Mouse (Mus musculus) ES-E14 (cell line): ENCODE measurements around the gene Hsp90aa1. TPM values are rescaled to one million over a fixed set of nuclear protein-coding genes. Genes with fewer than 3 reads are reported as not detected.
"Not testable (repeated sequence)": the region's sequence is repeated elsewhere in the genome, so short reads cannot be mapped to it uniquely, and the experiment has no call there.

Experiments used
- DNase-seq: peaks from one replicate; pipeline ENCODE4 v3.0.0-alpha.2; 2013; ENCODE audit warnings: low read depth, low spot score
- H3K27ac ChIP-seq: 2 replicates; pipeline ENCODE4 v1.5.1; 2012; ENCODE audit warnings: low read depth, mild to moderate bottlenecking, low read length, moderate library complexity, mixed read lengths; ENCODE audit not compliant: poor library complexity, insufficient read depth, severe bottlenecking
- H3K36me3 ChIP-seq: 2 replicates; pipeline ENCODE4 v1.6.1; 2012; ENCODE audit warnings: mild to moderate bottlenecking, low read length, moderate library complexity, mixed read lengths; ENCODE audit not compliant: control insufficient read depth, poor library complexity, insufficient read depth, severe bottlenecking
- H3K4me1 ChIP-seq, 2 experiments: fragments of 150-350 bp in 1 of 2; sonication (generic) in 1 of 2; 2 replicates each; pipeline ENCODE4 v1.6.1; 2012; ENCODE audit warnings: low read length in 2 of 2, mild to moderate bottlenecking in 1 of 2, mixed read lengths in 1 of 2; ENCODE audit not compliant: control insufficient read depth in 2 of 2, insufficient read depth in 2 of 2, poor library complexity in 1 of 2
- H3K4me3 ChIP-seq, 2 experiments: fragments of 150-350 bp in 1 of 2; sonication (generic) in 1 of 2; 2 replicates each; pipeline ENCODE4 v1.5.1; 2012; ENCODE audit warnings: low read length in 2 of 2, low read depth in 1 of 2, mild to moderate bottlenecking in 1 of 2, mixed read lengths in 1 of 2; ENCODE audit not compliant: insufficient read depth in 1 of 2, poor library complexity in 1 of 2, severe bottlenecking in 1 of 2
- H3K9ac ChIP-seq: 2 replicates; pipeline ENCODE4 v1.6.1; 2012; ENCODE audit warnings: low read depth, mild to moderate bottlenecking, low read length, mixed read lengths; ENCODE audit not compliant: poor library complexity, insufficient read depth, severe bottlenecking
- H3K9me3 ChIP-seq: fragments of 150-350 bp; sonication (generic); 2 replicates; pipeline ENCODE4 v1.6.1; 2012; ENCODE audit warnings: low read depth, mild to moderate bottlenecking, low read length; ENCODE audit not compliant: control insufficient read depth, insufficient read depth
- CHD2 ChIP-seq: IDR thresholded peaks from 2 replicates; pipeline ENCODE4 v1.6.1; 2014; ENCODE audit warnings: mild to moderate bottlenecking, low read depth, low read length, inconsistent platforms
- HCFC1 ChIP-seq: IDR thresholded peaks from 2 replicates; pipeline ENCODE4 v1.6.1; 2012; ENCODE audit warnings: low read length, inconsistent platforms, borderline replicate concordance; ENCODE audit not compliant: insufficient read depth
- MAFK ChIP-seq: IDR thresholded peaks from 2 replicates; pipeline ENCODE4 v1.6.1; 2014; ENCODE audit warnings: mild to moderate bottlenecking, low read depth, low read length, inconsistent platforms; ENCODE audit not compliant: insufficient read depth
- ZC3H11A ChIP-seq: IDR thresholded peaks from 2 replicates; pipeline ENCODE4 v1.6.1; 2012; ENCODE audit warnings: low read depth, mild to moderate bottlenecking, inconsistent platforms, low read length, borderline replicate concordance
- ZNF384 ChIP-seq: IDR thresholded peaks from 2 replicates; pipeline ENCODE4 v1.6.1; 2012; ENCODE audit warnings: low read depth, low read length, inconsistent platforms
- in situ Hi-C, 2 experiments: fragments of 600-800 bp; cut with MboI; formaldehyde crosslinking; loops; one replicate each; pipeline ENCODE4 v1.15.1; 2025; ENCODE audit warnings: low sequenced_read_pairs in 2 of 2, inconsistent platforms in 1 of 2; ENCODE audit not compliant: unreplicated experiment in 2 of 2
- total RNA-seq: library from RNA; depleted of rRNA; stranded (reverse); fragments of 300-350 nt; gene quantifications from 2 replicates; pipeline ENCODE4 v1.2.3, GENCODE M21; 2012

Hsp90aa1 gene
- total RNA-seq, 1 experiment, result 2,383 TPM

- H3K9me3 ChIP-seq, DNase-seq, H3K36me3 ChIP-seq, in situ Hi-C loops: not testable (repeated sequence)
- H3K9ac ChIP-seq, result peak overlapping the region; percentile 79
- peak; percentile 68; the same call in 1 of the 2 replicates for TF ChIP-seq MAFK
- peak overlapping the region; percentile 98 for H3K27ac ChIP-seq
- H3K4me3 ChIP-seq, result peak overlapping the region in 1 of 2 experiments; percentile 49; a peak in 2 of 4 replicates
- H3K4me1 ChIP-seq, result peaks cover 7 to 23% of the 10 kb centered on the region in 2 experiments; a peak in 3 of 4 replicates
These were observed 1.2 kb downstream of the Hsp90aa1 start for GRCm38 (mm10) chr12:110701363-110701762.

DNA sequence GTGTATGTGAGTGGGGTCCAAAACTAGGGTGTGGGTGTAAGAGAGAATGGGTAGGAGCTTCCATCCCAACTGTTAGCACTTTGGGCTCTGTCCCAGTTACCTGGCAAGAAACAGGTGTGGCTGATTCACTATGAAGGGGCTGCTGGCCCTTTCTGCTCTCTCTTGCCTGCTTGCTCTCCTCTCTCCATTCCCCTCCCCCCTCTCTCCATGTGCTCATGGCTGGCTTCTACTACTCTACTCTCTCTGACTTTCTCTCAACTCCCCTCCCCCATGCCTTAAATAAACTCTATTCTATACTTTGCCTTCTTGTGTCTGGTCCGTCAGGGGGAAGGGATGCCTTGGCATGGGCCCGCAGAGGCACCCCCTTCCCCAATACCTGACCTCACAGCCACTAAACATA lies 1.8 kb downstream of the Hsp90aa1 start:
- in situ Hi-C loops, result no loop called here
- peaks cover 7 to 20% of the 10 kb centered on the region in 2 experiments; a peak in 3 of 4 replicates for H3K4me1 ChIP-seq
- H3K27ac ChIP-seq, result peak overlapping the region; percentile 98
- no peak for DNase-seq
- TF ChIP-seq CHD2 (no peak), HCFC1 (no peak), MAFK (no peak), ZNF384 (no peak), ZC3H11A (no peak)
- H3K9me3 ChIP-seq, result no peaks in the 10 kb centered on the region
- peak overlapping the region in 1 of 2 experiments; percentile 49; a peak in 2 of 4 replicates for H3K4me3 ChIP-seq
- peak overlapping the region; percentile 79 for H3K9ac ChIP-seq
- peaks cover 2% of the 10 kb centered on the region; the same call in 1 of the 2 replicates for H3K36me3 ChIP-seq

DNA sequence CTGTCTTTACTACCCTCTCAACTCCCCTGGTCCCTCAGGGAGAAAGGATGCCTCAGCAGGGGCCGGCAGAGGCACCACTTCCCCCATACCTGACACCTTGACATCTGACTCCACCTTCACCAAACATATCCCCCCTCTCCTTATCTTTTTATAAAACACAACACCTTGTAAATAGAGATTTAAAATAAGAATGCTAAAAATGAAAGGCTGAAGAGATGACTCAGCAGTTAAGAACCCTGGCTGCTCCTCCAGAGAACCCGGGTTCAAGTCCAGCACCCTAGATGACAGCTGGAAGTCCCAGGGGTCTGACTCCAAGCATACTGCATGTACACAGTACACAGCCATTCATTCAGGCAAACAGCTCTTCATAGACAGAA lies 3.4 kb downstream of the Hsp90aa1 start:
- H3K4me1 ChIP-seq, result peaks cover 7 to 12% of the 10 kb centered on the region in 2 experiments; a peak in 3 of 4 replicates
- H3K27ac ChIP-seq, result peak overlapping the region; percentile 96; the same call in 1 of the 2 replicates

GRCm38 (mm10) chr12:110698523-110699170 lies 3.9 kb downstream of the Hsp90aa1 start:
- TF ChIP-seq HCFC1 (no peak), ZC3H11A (no peak)
- DNase-seq, result no peak
- Histone ChIP-seq H3K4me3 (peak overlapping the region; percentile 41 to 80), H3K27ac (peak overlapping the region; percentile 96; the same call in 1 of the 2 replicates), H3K9me3 (no peaks in the 10 kb centered on the region), H3K36me3 (peaks cover 18% of the 10 kb centered on the region), H3K9ac (peak overlapping the region; percentile 83), H3K4me1 (peaks cover 7 to 12% of the 10 kb centered on the region in 2 experiments; a peak in 3 of 4 replicates)
- in situ Hi-C loops, result loop anchor here in 1 of 2 experiments (25.0 kb wide), 1 partner anchor 839 kb away; the partner anchor contains the start of gene Eif5

More for the DNA sequence above, 3.4 kb downstream of the Hsp90aa1 start:
- Histone ChIP-seq H3K4me3 (peak overlapping the region; percentile 41 to 80; a peak in 3 of 4 replicates), H3K9me3 (no peaks in the 10 kb centered on the region), H3K9ac (peak overlapping the region; percentile 83), H3K36me3 (peaks cover 16% of the 10 kb centered on the region)
- TF ChIP-seq MAFK, result peak; percentile 83
- no peak for TF ChIP-seq ZNF384
- TF ChIP-seq ZC3H11A, result no peak
- TF ChIP-seq HCFC1, result no peak
- no peak for TF ChIP-seq CHD2
- in situ Hi-C loops, result loop anchor here in 1 of 2 experiments (25.0 kb wide), 1 partner anchor 838 kb away; the partner anchor contains the start of gene Eif5
- no peak for DNase-seq
